Mouse (Mus musculus) cerebellum, adult 2 months (tissue): ENCODE results near the gene Pkhd1.

Experiments used
- CTCF ChIP-seq: fragments of 200-500 bp; IDR thresholded peaks from 2 replicates; pipeline ENCODE4 v1.5.1; 2011; ENCODE audit warnings: low read depth, mild to moderate bottlenecking, control low read depth, low read length, moderate library complexity, borderline replicate concordance; ENCODE audit not compliant: insufficient read depth
- POLR2A ChIP-seq: fragments of 200-500 bp; IDR thresholded peaks from 2 replicates; pipeline ENCODE4 v1.6.1; 2011; ENCODE audit warnings: low read length, control low read depth, borderline replicate concordance; ENCODE audit not compliant: insufficient read depth

- TF ChIP-seq POLR2A (no peak), CTCF (no peak)
Measured at GRCm38 (mm10) chr1:20620611-20621010, 2.7 kb upstream of the Pkhd1 start.
